ENCODE assay signal across 17 mouse cellular contexts in genomic region chr10:69034390-69035120, GRCm38 (mm10).
"Had no signal": no experiment of that assay in that cellular context is flagged by ENCODE, and none has a peak within 500 bp of the region (broad histone marks: within the 10 kb centered on the region; RNA-seq: fewer than 3 reads in every experiment).

No protein-coding gene starts in this region.

- H3K9ac ChIP-seq: kidney, embryonic 15.5 days; liver, embryonic 14.5 days; lung, embryonic 15.5 days; midbrain, embryonic 13.5 days; neural tube, embryonic 13.5 days had no signal

- H3K4me3 ChIP-seq: kidney, embryonic 15.5 days; lung, embryonic 15.5 days; megakaryocyte, embryonic 14.5 days; midbrain, embryonic 10.5 days; midbrain, embryonic 13.5 days; myocyte; neural tube, embryonic 13.5 days had no signal

- H3K9me3 ChIP-seq: kidney, embryonic 15.5 days; lung, embryonic 15.5 days; midbrain, embryonic 10.5 days; midbrain, embryonic 13.5 days; neural tube, embryonic 13.5 days had no signal

- H3K36me3 ChIP-seq: kidney, embryonic 15.5 days; lung, embryonic 15.5 days; midbrain, embryonic 10.5 days; midbrain, embryonic 13.5 days; neural tube, embryonic 13.5 days had no signal

- DNase-seq: kidney, adult 8-10 months; kidney, postnatal 10 days; kidney, postnatal 36 days; lung, adult 18-20 months; lung, postnatal 10 days; lung, postnatal 36 days; retina, postnatal 1 day; thymus, adult 18-20 months; thymus, postnatal 4 days had no signal

- H3K27me3 ChIP-seq: kidney, embryonic 15.5 days; lung, embryonic 15.5 days; megakaryocyte, embryonic 14.5 days; midbrain, embryonic 13.5 days; neural tube, embryonic 13.5 days had no signal

- H3K27ac ChIP-seq: kidney, embryonic 15.5 days; liver, embryonic 14.5 days; lung, embryonic 15.5 days; midbrain, embryonic 10.5 days; midbrain, embryonic 13.5 days; neural tube, embryonic 13.5 days had no signal

- H3K4me1 ChIP-seq: kidney, embryonic 15.5 days; lung, embryonic 15.5 days; megakaryocyte, embryonic 14.5 days; midbrain, embryonic 10.5 days; midbrain, embryonic 13.5 days; neural tube, embryonic 13.5 days had no signal
